Mouse (Mus musculus) cerebellum, adult 9-11 months (tissue): ENCODE results near the gene Cbx6.
"Not testable (repeated sequence)": the region's sequence is repeated elsewhere in the genome, so short reads cannot be mapped to it uniquely, and the experiment has no call there.

ENCODE experiments used
- DNase-seq: peaks from one replicate; pipeline ENCODE4 v3.0.0; 2022

Cbx6 gene

DNA sequence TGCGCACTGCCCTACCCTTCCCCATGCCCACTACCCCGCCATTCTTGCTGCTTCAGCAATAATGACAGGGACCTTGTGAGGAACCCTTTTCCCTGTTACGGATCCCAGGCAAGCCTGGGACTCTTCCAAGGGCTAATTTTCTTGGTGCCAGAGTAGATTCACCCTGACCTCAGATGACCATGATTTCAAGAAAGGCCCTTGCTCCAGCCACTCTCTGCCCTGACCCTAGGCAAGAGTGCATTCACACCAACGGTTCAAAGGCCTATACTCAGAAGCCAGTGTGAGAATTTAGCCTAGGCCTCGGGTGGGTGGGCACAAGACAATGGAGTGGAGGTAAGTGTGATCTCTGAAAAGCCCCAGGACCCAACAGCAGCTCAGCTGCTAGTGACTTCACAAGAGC is 5.1 kb downstream of the Cbx6 start:
- peak; percentile 59 for DNase-seq

DNA sequence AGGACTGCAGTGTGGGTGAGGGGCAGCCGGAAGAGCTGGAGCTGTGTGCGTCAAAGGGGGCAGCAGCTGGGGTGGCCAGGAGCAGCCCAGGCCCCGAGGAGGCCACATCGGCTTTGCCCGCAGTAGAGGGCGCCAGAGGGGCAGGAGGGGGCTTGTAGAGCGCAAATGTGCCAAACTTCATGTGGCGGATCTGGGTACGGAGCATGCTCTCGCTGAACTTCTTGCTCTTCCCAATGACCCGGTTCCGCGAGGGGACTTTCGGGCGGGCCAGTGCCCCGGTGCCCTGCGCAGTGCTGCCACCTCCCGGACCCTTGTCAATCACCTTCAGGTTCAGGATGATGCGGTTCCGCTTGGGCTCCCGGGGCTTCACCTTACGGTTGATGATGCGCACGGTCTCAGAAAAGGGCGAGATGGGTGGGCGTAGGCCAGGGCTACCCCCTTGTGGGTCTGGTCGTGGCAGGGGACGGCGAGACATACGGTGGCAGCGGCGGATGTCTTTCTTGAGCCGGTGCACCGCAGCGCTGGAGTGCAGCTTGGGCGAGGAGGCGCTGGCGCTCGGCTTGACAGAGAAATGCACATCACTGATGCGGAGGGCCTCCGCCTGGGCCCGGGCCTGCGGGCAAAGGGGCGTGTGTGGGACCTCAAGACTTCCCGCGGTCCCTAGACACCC is 6.0 kb downstream of the Cbx6 start:
- peak; percentile 82 for DNase-seq

- peak; percentile 65 for DNase-seq
Observed at GRCm38 (mm10) chr15:79827778-79828210, 6.7 kb downstream of the Cbx6 start.

DNA sequence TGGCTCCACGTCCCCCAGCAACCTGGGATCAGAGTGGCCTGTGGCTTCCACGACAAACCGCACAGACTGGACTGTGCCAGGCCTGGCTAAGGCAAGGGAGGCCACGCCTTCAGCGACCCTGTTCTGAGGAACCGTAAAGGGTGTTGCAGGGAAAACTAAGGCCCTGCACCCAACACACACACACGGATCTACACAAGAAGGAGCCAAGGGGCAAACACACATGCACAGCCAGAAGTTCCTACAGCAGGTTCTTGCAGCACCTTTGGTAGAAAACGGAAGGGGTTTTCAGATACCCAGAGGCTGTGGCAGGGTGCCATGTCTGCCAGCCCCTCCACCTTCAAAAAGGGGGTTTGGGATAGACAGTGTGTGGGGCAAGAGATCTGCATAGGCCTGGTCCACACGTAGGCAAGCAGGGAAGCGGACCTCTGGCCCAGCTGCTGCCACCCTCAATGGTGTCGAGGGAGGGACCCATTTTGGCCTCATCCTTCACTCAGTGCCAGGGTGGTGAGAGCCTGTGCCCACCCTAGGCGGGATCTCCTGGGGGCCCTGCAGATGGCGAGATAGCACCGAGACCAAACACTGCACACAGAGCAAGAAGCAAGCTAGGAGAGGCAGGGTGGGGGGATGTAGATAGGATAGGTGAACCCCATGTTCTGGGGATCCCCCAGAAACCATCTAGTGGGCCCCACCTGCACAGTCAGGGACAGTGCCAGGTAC is 7.3 kb downstream of the Cbx6 start:
- DNase-seq, result peak; percentile 67

DNA sequence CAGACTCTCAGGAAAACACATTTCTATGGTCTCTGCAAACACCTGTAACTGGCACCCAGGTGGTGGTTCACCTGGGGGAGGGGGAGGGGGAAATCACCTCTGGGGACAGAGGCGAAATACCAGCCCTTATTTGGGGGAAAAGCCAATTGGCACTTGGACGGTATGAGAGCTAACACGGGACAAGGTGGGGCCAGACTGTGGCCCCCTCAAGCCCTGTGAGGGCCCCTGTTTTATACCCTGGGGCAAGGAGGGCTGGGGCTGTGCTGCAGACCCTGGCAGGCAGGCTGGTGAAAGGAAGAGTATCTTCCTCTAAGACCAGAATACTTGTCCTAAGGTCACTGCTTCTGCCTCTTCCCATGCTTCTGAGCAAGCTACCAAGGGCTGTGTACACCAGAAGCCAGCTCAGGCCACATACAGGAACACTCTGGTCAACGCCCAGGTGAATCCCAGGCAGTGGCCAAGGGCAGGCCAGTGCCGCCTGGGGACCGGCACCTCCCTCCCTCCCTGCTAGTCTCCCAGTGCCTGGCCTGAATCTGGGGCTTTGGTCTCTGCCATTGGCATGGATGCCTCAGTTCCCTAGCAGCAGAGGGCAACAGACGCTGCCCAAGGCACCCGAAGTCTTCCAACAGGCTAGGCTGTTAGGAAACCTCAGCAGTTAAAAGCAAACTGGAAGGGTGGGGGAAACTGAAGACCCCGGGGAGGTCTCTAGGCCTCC is 8.1 kb downstream of the Cbx6 start:
- DNase-seq, result peak; percentile 62

DNA sequence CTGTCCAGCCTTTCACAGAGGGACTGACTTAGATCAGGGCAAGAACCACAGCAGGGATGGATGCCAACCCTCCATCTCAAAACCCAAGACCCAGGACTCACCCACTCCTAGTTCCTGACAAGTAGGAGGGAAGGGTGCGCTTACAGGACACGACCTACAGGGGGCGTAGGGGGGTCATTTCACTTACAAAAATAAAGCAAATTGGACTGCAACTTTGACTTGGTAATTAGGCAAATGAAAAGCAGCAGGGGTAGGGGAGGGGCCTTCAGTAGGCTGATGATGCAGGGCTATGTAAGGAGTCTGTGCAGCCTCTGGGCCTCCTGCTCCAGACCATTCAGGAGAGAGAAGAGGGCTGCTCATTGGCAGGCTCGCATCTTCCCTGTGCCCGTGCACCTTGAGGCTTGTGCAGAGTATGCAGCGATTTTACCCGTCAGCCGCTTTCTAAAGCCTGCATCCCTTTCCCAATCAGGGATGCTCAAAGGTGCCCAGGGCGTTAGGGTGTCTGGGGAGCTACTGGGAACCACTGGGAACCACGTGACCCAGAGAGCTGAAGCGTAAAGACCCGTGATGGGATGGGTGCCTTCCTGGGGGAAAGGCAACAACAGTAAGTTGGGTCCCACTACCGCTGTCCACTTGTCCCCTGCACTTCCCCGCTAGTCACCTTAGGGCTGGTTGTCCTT is 9.2 kb downstream of the Cbx6 start:
- peak; percentile 61 for DNase-seq

GRCm38 (mm10) chr15:79823588-79824280 is 10.8 kb downstream of the Cbx6 start:
- peak; percentile 60 for DNase-seq

- DNase-seq, result peak; percentile 55
Observed at GRCm38 (mm10) chr15:79822265-79823199, 12.0 kb downstream of the Cbx6 start.

DNA sequence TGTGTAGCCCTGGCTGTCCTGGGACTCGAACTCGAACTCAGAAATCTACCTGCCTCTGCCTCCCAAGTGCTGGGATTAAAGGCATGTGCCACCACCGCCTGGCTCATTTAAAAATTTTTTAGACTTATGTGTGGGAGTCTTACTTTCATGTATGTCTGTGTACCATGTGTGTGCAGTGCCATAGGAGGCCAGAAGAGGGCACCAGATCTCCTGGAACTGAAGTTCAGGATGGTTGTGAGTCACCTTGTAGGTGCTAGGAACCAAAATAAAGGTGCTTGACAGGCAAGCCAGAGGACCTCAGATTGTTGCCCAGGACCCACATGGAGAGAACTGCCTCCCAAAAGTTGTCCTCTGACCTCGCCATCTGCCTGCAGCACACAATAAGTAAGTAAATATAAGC is 16.2 kb downstream of the Cbx6 start:
- DNase-seq, result no peak

DNA sequence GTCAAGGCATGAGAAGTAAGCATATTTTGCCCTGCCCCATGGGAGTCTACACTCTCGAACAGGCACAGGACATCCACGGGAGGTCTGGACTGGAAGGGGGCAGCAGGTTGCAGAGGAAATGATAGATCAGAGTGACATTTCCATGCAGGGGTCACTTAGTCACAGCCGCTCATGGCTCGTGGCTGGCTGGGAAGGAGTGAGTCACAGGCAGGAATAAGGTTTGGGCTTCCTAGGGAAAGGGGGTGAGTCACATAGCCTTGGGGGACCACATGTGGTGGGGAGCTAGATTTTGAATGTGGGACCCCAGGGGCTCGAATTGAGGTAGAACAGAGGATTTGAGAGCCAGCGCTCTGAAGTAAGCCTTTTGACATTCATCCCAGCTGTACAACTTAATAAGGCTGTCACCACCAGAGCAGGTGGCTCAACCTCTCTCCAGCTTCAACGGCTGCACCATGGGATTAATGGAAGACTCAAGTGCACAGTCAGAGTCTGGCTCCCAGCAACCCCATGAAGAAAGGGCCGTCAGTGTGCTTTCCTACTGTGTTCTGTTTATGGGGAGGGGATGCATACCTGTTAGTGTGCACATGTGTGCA is 20.7 kb downstream of the Cbx6 start:
- DNase-seq, result no peak

DNA sequence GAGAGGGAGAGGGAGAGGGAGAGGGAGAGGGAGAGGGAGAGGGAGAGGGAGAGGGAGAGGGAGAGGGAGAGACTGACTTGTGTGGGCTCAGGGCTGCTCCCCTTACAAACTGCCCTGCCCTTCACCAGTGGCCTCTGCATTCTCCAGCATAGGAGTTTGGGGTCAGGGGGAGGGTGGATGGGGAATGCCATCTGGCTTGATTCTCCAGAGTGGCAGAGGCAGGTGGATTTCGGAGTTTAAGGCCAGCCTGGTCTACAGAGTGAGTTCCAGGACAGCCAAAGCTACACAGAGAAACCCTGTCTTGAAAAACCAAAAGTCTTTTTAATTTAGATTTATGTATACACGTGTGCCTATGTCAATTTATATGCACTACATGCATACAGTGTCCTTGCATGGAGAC is 21.6 kb downstream of the Cbx6 start:
- DNase-seq, result not testable (repeated sequence)

DNA sequence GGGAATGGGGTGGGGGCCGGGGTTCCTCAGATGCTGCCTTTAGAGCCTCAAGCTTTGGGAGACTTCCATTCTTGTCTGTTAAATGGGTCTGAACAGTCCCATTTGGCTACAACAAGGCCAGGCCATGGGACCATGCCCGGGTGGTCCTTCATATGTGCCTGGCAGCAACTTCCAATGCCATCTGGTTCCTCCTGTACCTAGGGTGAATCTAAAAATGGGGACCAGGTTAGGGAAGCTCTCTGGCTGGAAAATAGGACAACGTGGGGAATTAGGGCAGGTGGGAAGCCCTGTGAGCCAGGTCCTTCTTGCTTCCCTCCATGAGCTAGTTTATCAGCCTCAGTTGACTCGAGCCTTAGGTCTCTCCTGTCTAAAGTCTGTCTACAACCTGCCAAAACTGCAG is 23.5 kb downstream of the Cbx6 start:
- peak; percentile 82 for DNase-seq

GRCm38 (mm10) chr15:79810061-79810460 is 24.4 kb downstream of the Cbx6 start:
- DNase-seq, result peak; percentile 96

GRCm38 (mm10) chr15:79808658-79809057 is 25.8 kb downstream of the Cbx6 start:
- peak; percentile 81 for DNase-seq

DNA sequence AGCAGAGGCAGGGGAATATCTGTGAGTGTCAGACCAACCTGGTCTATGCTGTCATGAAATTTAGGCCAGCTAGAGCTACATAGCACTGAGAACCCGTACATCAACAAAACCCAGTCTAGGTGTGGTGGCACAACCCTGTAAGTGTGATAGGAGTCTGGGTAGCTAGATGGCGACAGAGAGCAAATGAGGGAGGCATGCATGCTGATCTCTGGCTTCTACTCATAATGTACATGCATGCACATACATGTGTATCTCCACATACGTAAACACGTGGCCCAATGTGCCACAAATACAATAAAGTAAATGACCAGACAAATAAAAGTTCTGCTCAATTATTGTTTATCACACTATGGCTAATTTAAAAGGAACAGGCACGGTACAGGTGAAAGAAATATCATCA is 26.4 kb downstream of the Cbx6 start:
- peak; percentile 81 for DNase-seq

DNA sequence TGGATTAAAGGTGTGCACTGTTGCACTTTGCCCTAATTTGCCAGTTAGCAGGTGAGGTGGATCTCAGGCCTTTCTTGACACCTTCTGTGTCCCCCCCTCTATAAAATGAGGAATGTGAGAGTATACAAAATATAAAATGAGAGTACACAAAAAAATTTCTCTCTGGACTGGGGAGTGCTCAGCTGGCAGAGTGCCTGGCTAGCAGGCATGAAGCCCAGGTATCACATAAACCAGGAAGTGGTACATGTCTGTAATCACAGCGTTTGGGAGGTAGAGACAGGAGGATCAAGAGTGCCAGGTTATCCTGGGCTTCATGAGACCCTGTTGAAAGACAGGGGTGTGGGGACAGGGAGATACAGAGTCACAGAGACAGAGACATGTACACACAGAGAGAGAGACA is 27.4 kb downstream of the Cbx6 start:
- DNase-seq, result peak; percentile 54

DNA sequence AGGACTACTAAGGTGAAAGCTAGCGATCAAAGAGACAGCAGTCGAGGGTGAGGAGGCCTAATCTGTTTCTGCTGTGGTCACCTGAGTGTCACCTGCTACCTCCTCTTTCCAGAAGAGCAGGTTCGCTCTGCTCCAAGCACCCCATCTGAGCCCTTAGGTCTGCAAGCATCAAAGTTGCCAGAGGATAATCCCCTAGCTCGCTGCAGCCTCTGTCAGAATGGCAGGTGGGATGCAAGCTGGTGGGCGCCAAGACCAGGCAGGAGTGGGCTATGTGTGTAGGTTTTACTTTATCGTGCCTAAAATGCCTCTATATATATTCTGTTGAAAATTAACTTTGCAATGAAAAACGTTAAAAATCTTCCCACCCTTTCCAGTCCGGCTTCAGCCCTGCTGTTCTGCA is 29.2 kb downstream of the Cbx6 start:
- DNase-seq, result peak; percentile 53

- DNase-seq, result peak; percentile 82
Observed at GRCm38 (mm10) chr15:79804352-79805071, 30.0 kb downstream of the Cbx6 start, which contains the start of gene Nptxr. Gene Nptxr, minus strand, starts transcription at chr15:79804766.

DNA sequence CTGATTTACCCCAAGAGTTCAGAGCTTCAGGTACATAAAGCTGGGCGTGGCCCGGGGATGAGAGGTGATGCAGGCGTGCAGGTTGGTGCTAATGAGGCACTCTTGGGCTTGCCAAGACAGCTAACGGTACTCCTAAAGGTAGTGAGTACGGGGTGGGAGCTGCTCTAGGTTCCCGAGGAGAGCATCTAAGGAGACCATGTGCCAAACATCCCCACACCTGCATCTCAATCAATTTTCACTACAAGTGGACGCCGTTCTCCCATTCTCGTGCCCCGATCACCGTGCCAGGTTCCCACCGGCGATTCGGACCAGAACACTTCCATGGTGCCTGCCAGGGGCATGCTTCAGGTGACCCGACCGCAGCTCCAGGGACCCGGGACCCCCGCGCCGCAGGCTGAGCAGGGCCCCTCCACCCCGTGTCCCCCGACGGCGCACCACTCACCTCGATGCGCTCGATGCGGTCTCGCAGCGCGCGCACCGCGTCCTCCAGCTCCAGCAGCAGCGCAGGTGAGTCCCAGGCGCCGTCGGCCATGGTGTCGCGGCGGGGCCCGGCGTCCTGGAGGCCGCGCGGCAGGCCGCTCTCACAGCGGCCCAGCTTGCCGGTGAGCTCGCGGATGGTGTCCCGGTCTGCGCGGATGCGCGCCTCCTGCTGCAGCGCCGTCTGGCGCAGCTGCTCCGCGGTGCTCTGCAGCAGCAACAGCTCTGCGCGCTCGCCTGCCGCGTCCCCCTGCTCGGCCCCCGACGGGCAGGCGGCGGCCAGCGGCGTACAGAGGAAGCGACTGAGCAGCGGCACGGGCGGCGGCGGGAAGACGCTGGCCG is 30.7 kb downstream of the Cbx6 start:
- peak; percentile 71 for DNase-seq
